Mouse (Mus musculus): Measurements from ENCODE around the gene Tmc5. TPM values are rescaled to one million over a fixed set of nuclear protein-coding genes. Genes with fewer than 3 reads are reported as not detected.

The Tmc5 gene
- total and polyA plus RNA-seq, 3 experiments, result not detected

- TF ChIP-seq POLR2A (IDR thresholded peaks at IDR 0.05; ENCODE audit: control insufficient read depth in 1 of 2, insufficient read depth in 1 of 2, low read depth in 1 of 2, low read length in 2 of 2, poor library complexity in 1 of 2), result no peak
- no peak for TF ChIP-seq ELF1 (IDR thresholded peaks at IDR 0.05; ENCODE audit: low read depth, low read length)
- no peak for TF ChIP-seq GATA1 (IDR thresholded peaks at IDR 0.05; ENCODE audit: low read depth, low read length)
- no peaks in the 10 kb centered on the region for H3K27me3 ChIP-seq (ENCODE audit: control insufficient read depth in 1 of 2, insufficient read depth in 2 of 2, low read length in 2 of 2)
Observed at GRCm38 (mm10) chr7:118691287-118691686, 94.2 kb downstream of the Tmc5 start.

GRCm38 (mm10) chr7:118696146-118696545 lies 99.0 kb downstream of the Tmc5 start:
- no peak overlapping the region for H3K27ac ChIP-seq (ENCODE audit: control insufficient read depth, low read depth, low read length)
- H3K9ac ChIP-seq (ENCODE audit: control insufficient read depth, low read depth, low read length, poor library complexity, severe bottlenecking), result no peak overlapping the region
- H3K4me3 ChIP-seq (ENCODE audit: control insufficient read depth in 1 of 2, insufficient read depth in 1 of 2, low read depth in 2 of 2, low read length in 2 of 2), result no peak overlapping the region
- H3K9me3 ChIP-seq (replicated peaks; ENCODE audit: insufficient read depth, low read length), result no peaks in the 10 kb centered on the region
- H3K79me2 ChIP-seq (ENCODE audit: control insufficient read depth, insufficient read depth, low read length, poor library complexity), result 0 out of 2 replicates have a peak, but pooled peaks cover 2% of the 10 kb centered on the region
- TF ChIP-seq ETS1 (IDR thresholded peaks at IDR 0.05; ENCODE audit: low read depth, low read length) (no peak), ZNF384 (IDR thresholded peaks at IDR 0.05; ENCODE audit: low read depth, low read length) (no peak), HCFC1 (IDR thresholded peaks at IDR 0.05; ENCODE audit: low read depth, low read length) (no peak), CHD2 (IDR thresholded peaks at IDR 0.05; ENCODE audit: low read length) (no peak), ZMIZ1 (IDR thresholded peaks at IDR 0.05; ENCODE audit: low read depth, low read length) (no peak), E2F4 (IDR thresholded peaks at IDR 0.05; ENCODE audit: borderline replicate concordance, low read depth, low read length) (no peak), MXI1 (IDR thresholded peaks at IDR 0.05; ENCODE audit: low read depth, low read length) (no peak), NRF1 (IDR thresholded peaks at IDR 0.05; ENCODE audit: insufficient read depth, low read depth, low read length, poor library complexity, severe bottlenecking) (no peak), BHLHE40 (IDR thresholded peaks at IDR 0.05; ENCODE audit: borderline replicate concordance, low read depth, low read length) (no peak)
- H3K36me3 ChIP-seq (ENCODE audit: control insufficient read depth in 1 of 2, insufficient read depth in 2 of 2, low read length in 2 of 2), result peaks cover 0 to 2% of the 10 kb centered on the region in 2 experiments; a peak in 1 of 4 replicates
- DNase-seq (ENCODE audit: low read depth, low spot score), result no peak
- no peaks in the 10 kb centered on the region for H3K4me1 ChIP-seq (ENCODE audit: control insufficient read depth in 1 of 2, insufficient read depth in 2 of 2, low read length in 2 of 2)
- no peaks in the 10 kb centered on the region for H3K27me3 ChIP-seq (ENCODE audit: control insufficient read depth in 1 of 2, insufficient read depth in 2 of 2, low read length in 2 of 2)

More at GRCm38 (mm10) chr7:118691287-118691686, 94.2 kb downstream of the Tmc5 start:
- Histone ChIP-seq H3K4me1 (ENCODE audit: control insufficient read depth in 1 of 2, insufficient read depth in 2 of 2, low read length in 2 of 2) (no peaks in the 10 kb centered on the region), H3K36me3 (ENCODE audit: control insufficient read depth in 1 of 2, insufficient read depth in 2 of 2, low read length in 2 of 2) (peaks cover 0 to 2% of the 10 kb centered on the region in 2 experiments; a peak in 2 of 4 replicates), H3K9ac (ENCODE audit: control insufficient read depth, low read depth, low read length, poor library complexity, severe bottlenecking) (no peak overlapping the region), H3K27ac (ENCODE audit: control insufficient read depth, low read depth, low read length) (no peak overlapping the region), H3K9me3 (replicated peaks; ENCODE audit: insufficient read depth, low read length) (no peaks in the 10 kb centered on the region), H3K4me3 (ENCODE audit: control insufficient read depth in 1 of 2, insufficient read depth in 1 of 2, low read depth in 2 of 2, low read length in 2 of 2) (no peak overlapping the region), H3K79me2 (ENCODE audit: control insufficient read depth, insufficient read depth, low read length, poor library complexity) (no peaks in the 10 kb centered on the region)
- DNase-seq (ENCODE audit: low read depth, low spot score), result no peak

- TF ChIP-seq NELFE (IDR thresholded peaks at IDR 0.05; ENCODE audit: low read depth, low read length) (no peak), CTCF (IDR thresholded peaks at IDR 0.05 in 2 of 3, conservative IDR thresholded peaks at IDR 0.05 in 1 of 3; ENCODE audit: control insufficient read depth in 1 of 3, insufficient read depth in 1 of 3, low read depth in 2 of 3, low read length in 3 of 3, poor library complexity in 1 of 3, severe bottlenecking in 1 of 3) (no peak), MYC (IDR thresholded peaks at IDR 0.05; ENCODE audit: low read depth, low read length) (no peak), UBTF (IDR thresholded peaks at IDR 0.05; ENCODE audit: borderline replicate concordance, insufficient read depth, low read depth, low read length) (no peak), GATA1 (IDR thresholded peaks at IDR 0.05; ENCODE audit: low read depth, low read length) (no peak), ELF1 (IDR thresholded peaks at IDR 0.05; ENCODE audit: low read depth, low read length) (no peak), USF1 (IDR thresholded peaks at IDR 0.05; ENCODE audit: low read depth, low read length) (no peak), POLR2A (IDR thresholded peaks at IDR 0.05; ENCODE audit: control insufficient read depth in 1 of 2, insufficient read depth in 1 of 2, low read depth in 1 of 2, low read length in 2 of 2, poor library complexity in 1 of 2) (no peak), MAX (IDR thresholded peaks at IDR 0.05; ENCODE audit: low read length) (no peak)
- Histone ChIP-seq H3K9ac (ENCODE audit: control insufficient read depth, low read depth, low read length, poor library complexity, severe bottlenecking) (no peak overlapping the region), H3K27me3 (ENCODE audit: control insufficient read depth in 1 of 2, insufficient read depth in 2 of 2, low read length in 2 of 2) (no peaks in the 10 kb centered on the region), H3K9me3 (replicated peaks; ENCODE audit: insufficient read depth, low read length) (no peaks in the 10 kb centered on the region), H3K27ac (ENCODE audit: control insufficient read depth, low read depth, low read length) (no peak overlapping the region), H3K4me3 (ENCODE audit: control insufficient read depth in 1 of 2, insufficient read depth in 1 of 2, low read depth in 2 of 2, low read length in 2 of 2) (no peak overlapping the region), H3K4me1 (ENCODE audit: control insufficient read depth in 1 of 2, insufficient read depth in 2 of 2, low read length in 2 of 2) (no peaks in the 10 kb centered on the region), H3K79me2 (ENCODE audit: control insufficient read depth, insufficient read depth, low read length, poor library complexity) (0 out of 2 replicates have a peak, but pooled peaks cover 2% of the 10 kb centered on the region), H3K36me3 (ENCODE audit: control insufficient read depth in 1 of 2, insufficient read depth in 2 of 2, low read length in 2 of 2) (peaks cover 0 to 2% of the 10 kb centered on the region in 2 experiments; a peak in 1 of 4 replicates)
- no peak for DNase-seq (ENCODE audit: low read depth, low spot score)
Observed at GRCm38 (mm10) chr7:118697168-118697567, 100.1 kb downstream of the Tmc5 start.
